Mouse (Mus musculus) heart, postnatal 14 days (tissue): ENCODE results near the gene 1700010B08Rik. TPM values are rescaled to one million over a fixed set of nuclear protein-coding genes. Genes with fewer than 3 reads are reported as not detected.

Experiments used
- DNase-seq, 2 experiments: peaks; one replicate each; pipeline ENCODE4 v3.0.0; 2021 to 2022
- intact Hi-C: fragments of 180-260 bp; cut with DNase I; formaldehyde crosslinking; loops from one replicate; pipeline ENCODE4 v1.15.1; 2025
- total RNA-seq, 2 experiments: library from RNA; stranded (reverse); gene quantifications; 2 replicates each; pipeline ENCODE4 v1.2.3; 2021

Gene 1700010B08Rik
- total RNA-seq, 2 experiments from 2014 or later = not detected

DNA sequence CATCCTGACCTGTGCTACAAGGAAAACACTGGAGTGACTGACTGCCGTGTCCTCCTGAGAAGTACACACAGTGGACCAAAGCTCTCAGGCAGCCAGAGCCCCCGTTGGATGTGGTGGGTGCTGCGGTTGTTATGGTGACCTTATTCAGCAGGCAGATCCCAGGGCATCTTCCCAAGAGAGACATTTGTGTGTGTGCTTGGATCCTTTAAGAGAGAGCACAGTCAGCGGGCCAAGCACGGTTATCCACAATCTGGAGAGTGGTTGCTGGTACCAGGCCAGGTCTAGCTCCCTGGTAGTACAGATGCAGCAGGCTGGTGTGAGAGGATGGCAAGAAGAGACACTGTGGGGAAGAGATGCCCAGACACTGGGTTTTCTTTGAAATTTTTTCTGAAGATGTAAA is 2.2 kb upstream of the 1700010B08Rik start:
- DNase-seq = no peak
- intact Hi-C loops = no loop called here

- intact Hi-C loops = no loop called here
- DNase-seq = no peak
These were observed 3.1 kb downstream of the 1700010B08Rik start for GRCm38 (mm10) chr2:173722251-173722857.

- DNase-seq = no peak
- intact Hi-C loops = no loop called here
These were observed 5.2 kb downstream of the 1700010B08Rik start for GRCm38 (mm10) chr2:173724382-173724781.

DNA sequence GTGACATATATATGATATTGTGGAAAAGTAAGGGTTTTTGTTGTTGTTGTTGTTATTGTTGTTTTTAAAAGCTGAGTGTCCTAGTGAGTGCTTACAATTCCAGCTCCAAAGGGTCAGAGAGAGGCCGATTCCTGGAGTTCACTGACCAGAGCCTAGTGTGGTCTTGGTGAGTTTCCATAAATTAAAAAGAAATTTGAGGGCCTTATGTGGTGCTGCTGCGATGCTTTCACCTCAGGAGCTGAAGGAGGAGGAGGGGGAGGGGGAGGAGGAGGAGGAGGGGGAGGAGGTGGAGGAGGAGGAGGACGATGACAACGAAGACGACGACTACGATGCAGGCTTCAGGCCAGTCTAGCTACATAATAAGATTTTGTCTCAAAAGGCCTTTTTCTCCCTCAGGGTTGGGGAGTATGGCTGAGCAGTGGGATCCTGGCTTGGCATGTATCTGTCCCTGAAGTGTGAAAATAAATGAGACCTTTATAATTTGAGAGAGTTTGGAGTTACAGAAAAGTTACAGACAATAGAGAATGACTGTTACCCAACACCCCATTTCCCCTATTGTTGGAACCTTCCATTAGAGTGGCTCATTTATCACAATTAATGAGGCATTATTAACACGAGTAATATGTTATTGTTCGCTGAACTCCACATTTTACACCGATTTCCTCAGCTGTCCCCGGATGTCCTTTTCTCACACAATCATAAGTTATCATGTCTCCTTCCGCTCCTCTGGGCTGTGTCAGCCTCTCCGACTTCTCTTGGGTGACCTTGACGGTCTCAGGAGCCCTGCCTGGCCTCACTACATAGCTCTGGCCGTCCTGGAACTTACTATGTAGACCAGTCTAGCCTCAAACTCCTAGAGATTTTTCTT is 6.0 kb downstream of the 1700010B08Rik start:
- DNase-seq = no peak
- intact Hi-C loops = no loop called here

GRCm38 (mm10) chr2:173725819-173726218 is 6.6 kb downstream of the 1700010B08Rik start:
- intact Hi-C loops = no loop called here
- DNase-seq = no peak

DNA sequence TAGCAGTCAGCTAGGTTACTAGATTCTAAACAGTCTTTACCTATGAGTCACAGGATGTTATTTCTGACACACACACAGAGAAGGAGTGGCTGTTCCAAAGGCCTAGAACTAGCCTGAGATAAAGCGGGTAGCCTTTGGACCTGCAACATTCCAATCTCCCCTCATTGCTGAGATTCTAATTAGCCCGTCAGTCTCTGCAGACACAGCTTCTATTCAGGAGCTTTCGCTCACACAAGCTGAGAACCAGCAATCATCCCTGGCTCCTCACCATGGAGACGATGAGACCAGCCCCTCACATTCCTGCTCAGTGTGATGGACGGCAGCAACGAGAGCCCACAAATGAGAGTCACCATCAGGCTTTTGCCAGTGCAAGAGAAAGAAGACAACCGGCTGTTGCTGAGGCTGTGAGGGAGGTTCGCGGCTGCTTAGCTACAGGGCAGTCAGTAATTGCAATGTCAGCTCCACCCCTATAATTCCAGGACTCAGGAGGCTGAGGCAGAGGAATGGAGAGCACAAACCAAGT is 11.3 kb downstream of the 1700010B08Rik start:
- DNase-seq = no peak
- intact Hi-C loops = no loop called here

- intact Hi-C loops = no loop called here
- no peak for DNase-seq
These were observed 15.2 kb downstream of the 1700010B08Rik start for GRCm38 (mm10) chr2:173734426-173734825.

GRCm38 (mm10) chr2:173737222-173737989 is 18.2 kb downstream of the 1700010B08Rik start, which contains the start of gene Vapb:
Gene Vapb (plus strand): TSS chr2:173737511.
- intact Hi-C loops = loop anchor here (5.0 kb wide), 1 partner anchor 75 kb away; no protein-coding TSS in a partner anchor
- peak; percentile 100 for DNase-seq

DNA sequence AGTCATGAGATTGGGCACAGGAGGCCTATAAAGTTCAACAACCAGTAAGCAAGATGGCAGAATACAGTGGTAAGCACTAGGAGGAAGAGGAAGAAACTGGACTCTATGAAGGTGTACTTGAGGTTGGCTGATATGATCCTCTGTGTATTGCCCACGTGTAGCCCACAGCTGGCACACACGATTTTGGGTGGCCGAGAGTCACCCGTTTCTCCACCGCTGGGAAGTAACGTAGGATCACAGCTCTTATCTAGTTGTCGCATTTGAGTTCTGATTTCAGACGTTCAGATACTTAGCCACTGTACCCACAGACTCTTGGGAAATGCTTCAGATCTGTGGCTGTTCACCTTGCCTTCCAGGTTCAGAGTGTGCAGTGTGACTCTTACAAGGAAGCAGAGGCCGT is 19.0 kb downstream of the 1700010B08Rik start:
- intact Hi-C loops = loop anchor here (5.0 kb wide), 1 partner anchor 76 kb away; no protein-coding TSS in a partner anchor
- no peak for DNase-seq

GRCm38 (mm10) chr2:173739107-173739506 is 19.9 kb downstream of the 1700010B08Rik start:
- DNase-seq = no peak
- intact Hi-C loops = loop anchor here (5.0 kb wide), 1 partner anchor 77 kb away; no protein-coding TSS in a partner anchor

DNA sequence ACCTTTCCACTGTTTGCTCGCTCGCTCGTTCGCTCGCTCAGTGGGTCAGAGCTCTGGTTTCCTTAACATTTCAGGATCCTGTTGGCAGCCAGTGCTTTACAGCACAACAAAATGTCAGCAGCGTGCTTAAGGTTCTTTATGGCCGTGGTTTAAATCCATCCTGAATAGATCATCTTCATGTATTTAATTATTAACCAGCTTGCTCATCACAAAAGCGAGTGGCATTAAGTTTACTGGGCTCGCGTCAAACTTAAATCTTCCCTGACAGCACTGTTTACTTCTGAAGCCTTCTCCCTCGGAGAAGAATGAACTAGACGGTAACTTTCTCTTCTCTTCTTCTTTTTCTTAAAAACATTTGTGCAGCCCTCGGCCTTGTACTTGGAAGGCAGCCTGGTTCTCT is 22.9 kb downstream of the 1700010B08Rik start:
- DNase-seq = no peak
- intact Hi-C loops = no loop called here

GRCm38 (mm10) chr2:173742744-173743143 is 23.5 kb downstream of the 1700010B08Rik start:
- intact Hi-C loops = no loop called here
- no peak for DNase-seq

- intact Hi-C loops = no loop called here
- DNase-seq = no peak
These were observed 25.0 kb downstream of the 1700010B08Rik start for GRCm38 (mm10) chr2:173744070-173744815.

GRCm38 (mm10) chr2:173748961-173749659 is 29.9 kb downstream of the 1700010B08Rik start:
- no peak for DNase-seq
- intact Hi-C loops = no loop called here

- intact Hi-C loops = no loop called here
- no peak for DNase-seq
These were observed 36.4 kb downstream of the 1700010B08Rik start for GRCm38 (mm10) chr2:173755433-173756144.

- intact Hi-C loops = no loop called here
- DNase-seq = no peak
These were observed 38.5 kb downstream of the 1700010B08Rik start for GRCm38 (mm10) chr2:173757624-173758155.

DNA sequence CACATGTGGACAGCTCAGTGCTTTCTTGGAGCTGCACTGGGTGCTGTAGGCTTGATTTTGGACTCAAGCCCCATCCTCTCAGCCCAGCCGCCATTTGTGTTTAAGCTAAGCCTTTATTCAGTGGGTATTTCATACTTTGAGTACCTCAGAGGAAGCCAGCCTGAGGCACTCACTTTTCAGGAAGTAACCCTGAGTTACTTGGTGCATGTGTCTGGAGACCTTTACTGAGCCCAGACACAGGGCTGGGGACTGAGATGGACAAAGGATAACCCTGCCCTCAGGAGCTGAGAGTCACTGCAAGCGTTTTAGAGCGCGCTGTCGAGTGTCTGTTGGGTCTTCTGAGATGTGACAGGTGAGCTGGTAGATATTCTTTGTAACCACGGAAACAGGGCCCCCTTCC is 41.4 kb downstream of the 1700010B08Rik start:
- intact Hi-C loops = no loop called here
- no peak for DNase-seq

- DNase-seq = no peak
- intact Hi-C loops = no loop called here
These were observed 45.4 kb downstream of the 1700010B08Rik start for GRCm38 (mm10) chr2:173764629-173765028.
